In the genomic region with DNA sequence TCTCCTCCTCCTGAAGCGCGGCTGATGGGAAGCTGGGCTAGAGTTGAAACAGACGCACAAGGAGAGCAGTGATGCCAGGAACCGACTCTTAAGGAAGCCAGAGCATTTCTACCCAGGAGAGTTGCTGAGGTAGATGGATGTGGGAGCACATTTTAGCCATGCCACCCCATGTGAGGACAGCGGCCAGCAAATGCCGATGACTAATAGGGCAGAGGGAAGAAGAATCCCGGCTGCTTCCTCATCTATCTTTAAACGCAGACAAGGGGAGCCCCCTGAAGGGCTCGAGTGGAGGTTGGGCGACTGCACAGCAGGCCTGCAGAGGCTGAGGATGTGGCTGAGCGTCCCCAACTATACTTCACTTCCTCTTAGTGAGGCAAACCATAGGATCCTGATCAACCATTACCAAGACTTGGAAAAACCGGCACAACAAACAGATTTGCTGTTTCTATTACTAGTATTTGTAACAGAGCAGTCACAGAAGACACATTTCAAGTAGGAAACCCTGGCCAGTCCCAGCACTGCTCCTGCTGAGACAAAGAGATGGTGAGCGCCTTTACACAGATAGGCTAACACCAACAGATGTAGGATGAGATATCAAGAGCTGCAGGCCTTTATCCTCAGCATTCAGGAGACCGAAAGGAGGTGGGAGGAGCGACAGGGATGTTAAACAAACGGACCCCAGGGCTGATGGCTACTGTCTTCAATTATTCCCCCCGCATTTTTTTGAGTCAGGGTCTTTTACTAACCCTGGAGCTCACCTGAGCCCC, we compare ENCODE assay signal across 14 mouse cellular contexts. TPM values are rescaled to one million over a fixed set of nuclear protein-coding genes. Genes with fewer than 3 reads are reported as not detected.
DNase-seq lines count a peak whose midpoint lies in the region; ATAC-seq lines count a peak whose summit lies in the region.
"Had no signal": no experiment of that assay in that cellular context is flagged by ENCODE, and none has a peak within 500 bp of the region (broad histone marks: within the 10 kb centered on the region; RNA-seq: fewer than 3 reads in every experiment).

No protein-coding gene starts in this region.

- ATAC-seq in liver, embryonic 12.5 days, result peak; percentile 91
- ATAC-seq in stomach, embryonic 15.5 days (ENCODE audit: insufficient read depth, low FRiP score, low read depth), result 0 out of 2 replicates have a peak, but pooled peaks have one; percentile 58

- H3K4me3 ChIP-seq in liver, embryonic 12.5 days, result no peak overlapping the region
- no peak overlapping the region for H3K4me3 ChIP-seq in stomach, embryonic 15.5 days (replicated peaks)
- H3K4me3 ChIP-seq: erythroblast, embryonic 14.5 days; heart, adult 2 months; midbrain, embryonic 10.5 days; myocyte had no signal

- no peaks in the 10 kb centered on the region for H3K27me3 ChIP-seq in liver, embryonic 12.5 days (replicated peaks)
- no peaks in the 10 kb centered on the region for H3K27me3 ChIP-seq in stomach, embryonic 15.5 days (replicated peaks)

- 43% methylated on average over 17 of the region's 17 CpGs for WGBS in liver, embryonic 12.5 days (ENCODE audit: insufficient replicate concordance)
- 69% methylated on average over 17 of the region's 17 CpGs for WGBS in stomach, embryonic 15.5 days

- DNase-seq in layer of hippocampus, adult 9-11 months, result peak; percentile 25
- DNase-seq in layer of hippocampus, postnatal 14 days (ENCODE audit: low spot score in 2 of 2), result no peak
- peak; percentile 37 for DNase-seq in adrenal gland, postnatal 25 days
- no peak for DNase-seq in spleen, postnatal 4 days (ENCODE audit: low spot score in 2 of 2)
- DNase-seq in cerebellum, adult 9-10 months, result no peak
- DNase-seq: cerebellum, adult 9-11 months; heart, adult 2 months; thymus, adult 18-20 months had no signal

- no peaks in the 10 kb centered on the region for H3K9me3 ChIP-seq in liver, embryonic 12.5 days (replicated peaks)
- H3K9me3 ChIP-seq in stomach, embryonic 15.5 days, result no peaks in the 10 kb centered on the region
- H3K9me3 ChIP-seq: midbrain, embryonic 10.5 days had no signal

- peaks cover 94% of the 10 kb centered on the region for H3K36me3 ChIP-seq in liver, embryonic 12.5 days
- H3K36me3 ChIP-seq in stomach, embryonic 15.5 days, result peaks cover 52% of the 10 kb centered on the region

- H3K9ac ChIP-seq in liver, embryonic 12.5 days, result no peak overlapping the region
- H3K9ac ChIP-seq in stomach, embryonic 15.5 days, result no peak overlapping the region
- H3K9ac ChIP-seq: hindbrain, embryonic 14.5 days had no signal

- peak overlapping the region; percentile 37 for H3K27ac ChIP-seq in liver, embryonic 12.5 days
- peak overlapping the region; percentile 26; the same call in 1 of the 2 replicates for H3K27ac ChIP-seq in stomach, embryonic 15.5 days
- H3K27ac ChIP-seq: heart, adult 2 months; hindbrain, embryonic 14.5 days; midbrain, embryonic 10.5 days had no signal

- H3K4me2 ChIP-seq in liver, embryonic 12.5 days, result peak overlapping the region; percentile 19; the same call in 1 of the 2 replicates
- no peak overlapping the region for H3K4me2 ChIP-seq in stomach, embryonic 15.5 days
- H3K4me2 ChIP-seq: hindbrain, embryonic 14.5 days had no signal

- peaks cover 28% of the 10 kb centered on the region for H3K4me1 ChIP-seq in liver, embryonic 12.5 days
- H3K4me1 ChIP-seq in stomach, embryonic 15.5 days, result no peaks in the 10 kb centered on the region
- H3K4me1 ChIP-seq: midbrain, embryonic 10.5 days had no signal

RNA-seq across cellular contexts. Expression of a gene that starts 55.5 kb away (rescaled TPM):
- 10 to 100 TPM; 40.2 to 42.4 TPM for total RNA-seq in layer of hippocampus, postnatal 14 days (2021)
- 46.7 and 53.8 TPM in 2 replicates for total RNA-seq in adrenal gland, postnatal 25 days (2021)
- polyA plus RNA-seq in liver, embryonic 12.5 days (2016; fragmentation: Nextera tagmentation; extraction: Ambion mirVana), result 62.8 and 64.8 TPM in 2 replicates
- polyA plus RNA-seq in stomach, embryonic 15.5 days (2015; fragmentation: Nextera tagmentation; extraction: Ambion mirVana), result 55.7 and 63.3 TPM in 2 replicates

RNA-seq across cellular contexts. Expression of a gene that starts 55.6 kb away (rescaled TPM):
- total RNA-seq in layer of hippocampus, postnatal 14 days (2021), result 10 to 100 TPM; 23.0 to 23.9 TPM
- total RNA-seq in adrenal gland, postnatal 25 days (2021), result 17.5 and 20.3 TPM in 2 replicates
- polyA plus RNA-seq in liver, embryonic 12.5 days (2016; fragmentation: Nextera tagmentation; extraction: Ambion mirVana), result 17.8 and 18.3 TPM in 2 replicates
- 23.5 and 24.2 TPM in 2 replicates for polyA plus RNA-seq in stomach, embryonic 15.5 days (2015; fragmentation: Nextera tagmentation; extraction: Ambion mirVana)

Comparison
In these comparisons a context has a peak if more than half of its experiments do, and no peak if none do; other contexts are left out.
1. DNase-seq: peak in layer of hippocampus, adult 9-11 months (single experiment) and adrenal gland, postnatal 25 days (single experiment); none in layer of hippocampus, postnatal 14 days (0 of 2), spleen, postnatal 4 days (0 of 2) and cerebellum, adult 9-10 months (single experiment).